Mouse (Mus musculus) liver, adult (tissue): ENCODE results near the gene Myo10.

Experiments
- GATA4 ChIP-seq: IDR thresholded peaks from 2 replicates; pipeline ENCODE4 v1.6.1; 2014; ENCODE audit warnings: mild to moderate bottlenecking, low read length; ENCODE audit not compliant: insufficient replicate concordance

Myo10 gene

DNA sequence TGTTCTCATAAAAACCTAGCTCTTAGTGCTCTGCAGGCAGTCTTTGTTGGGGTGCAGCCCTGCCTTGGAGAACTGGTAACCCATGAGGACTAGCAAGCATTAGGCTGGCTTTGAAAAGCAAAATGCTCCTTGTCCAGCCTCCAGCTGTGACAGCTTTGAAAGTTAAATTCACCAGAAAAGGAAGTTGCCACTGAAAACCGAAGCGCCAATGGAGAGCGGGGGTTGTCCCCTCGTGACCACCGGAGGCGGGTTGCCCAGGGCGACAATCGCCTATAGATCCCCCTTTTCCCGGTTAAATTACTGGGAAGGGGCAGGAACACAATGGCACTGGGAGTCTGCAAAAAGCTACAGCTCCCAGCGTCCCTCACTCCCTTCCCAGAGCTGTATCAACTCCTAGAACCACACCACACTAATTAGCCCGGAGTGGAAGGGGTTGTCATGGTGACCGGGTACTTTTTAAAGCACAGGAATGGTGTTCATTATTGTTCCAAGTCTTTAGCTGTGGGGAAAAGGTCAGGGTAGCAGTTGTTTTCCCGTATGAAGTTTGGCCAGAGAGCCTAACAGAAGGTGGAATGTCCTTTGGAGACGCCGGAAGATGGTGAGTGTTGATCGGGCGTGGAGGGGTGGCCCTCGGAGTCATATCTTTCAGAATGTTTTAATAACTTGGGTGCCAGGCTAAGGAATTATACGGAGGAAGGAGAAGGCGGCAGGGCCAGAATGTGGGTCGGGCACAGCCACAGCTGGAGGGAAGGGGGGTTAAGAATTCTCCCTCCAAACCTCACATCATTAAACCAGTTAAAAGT lies 151.6 kb downstream of the Myo10 start:
- TF ChIP-seq GATA4 = no peak

DNA sequence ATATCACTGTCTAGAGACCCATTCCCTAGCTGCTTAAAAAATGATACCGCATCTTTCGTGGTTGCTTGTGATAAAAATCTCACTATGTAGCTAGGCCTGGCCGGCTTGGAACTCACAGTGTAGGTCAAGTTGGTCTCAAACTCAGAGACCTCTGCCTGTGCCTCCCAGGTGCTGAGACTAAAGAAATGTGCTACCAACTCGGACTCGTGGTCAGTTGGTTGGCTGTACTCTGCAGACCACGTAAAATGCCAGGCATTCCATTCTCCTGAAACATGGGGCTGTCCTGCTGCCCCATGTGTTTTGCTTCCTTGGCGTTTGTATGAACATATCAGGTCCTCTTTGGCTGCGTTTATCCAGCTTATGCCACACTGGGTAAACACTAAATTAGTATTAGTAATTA lies 156.6 kb downstream of the Myo10 start:
- TF ChIP-seq GATA4 = no peak

DNA sequence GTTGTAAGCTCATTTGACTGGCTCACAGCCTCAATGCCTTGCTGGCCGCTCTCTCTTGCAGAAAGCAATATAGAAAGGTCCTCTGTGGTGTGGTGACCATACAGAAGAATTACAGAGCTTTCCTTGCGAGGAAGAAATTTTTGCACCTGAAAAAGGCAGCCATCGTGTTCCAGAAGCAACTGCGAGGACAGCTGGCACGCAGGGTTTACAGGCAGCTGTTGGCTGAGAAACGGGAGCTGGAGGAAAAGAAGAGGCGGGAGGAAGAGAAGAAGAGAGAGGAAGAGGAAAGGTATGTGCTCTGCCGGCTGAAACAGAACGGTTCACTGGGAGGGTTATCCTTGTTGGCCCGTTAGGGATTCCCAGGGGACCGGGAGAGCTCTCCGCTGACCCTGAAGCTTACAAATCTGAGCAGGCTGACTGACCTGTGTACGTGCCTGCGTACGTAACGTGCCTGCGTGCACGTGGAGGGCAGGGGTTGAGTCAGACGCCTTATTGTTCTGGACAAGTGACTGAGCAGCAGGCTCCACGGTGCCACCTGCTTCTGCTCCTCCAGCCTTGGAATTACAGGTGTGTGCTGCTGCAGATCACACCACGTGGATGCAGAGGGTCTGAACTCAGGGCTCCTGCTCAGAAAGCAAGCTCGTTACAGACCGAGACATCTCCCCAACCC lies 157.3 kb downstream of the Myo10 start:
- TF ChIP-seq GATA4 = no peak

DNA sequence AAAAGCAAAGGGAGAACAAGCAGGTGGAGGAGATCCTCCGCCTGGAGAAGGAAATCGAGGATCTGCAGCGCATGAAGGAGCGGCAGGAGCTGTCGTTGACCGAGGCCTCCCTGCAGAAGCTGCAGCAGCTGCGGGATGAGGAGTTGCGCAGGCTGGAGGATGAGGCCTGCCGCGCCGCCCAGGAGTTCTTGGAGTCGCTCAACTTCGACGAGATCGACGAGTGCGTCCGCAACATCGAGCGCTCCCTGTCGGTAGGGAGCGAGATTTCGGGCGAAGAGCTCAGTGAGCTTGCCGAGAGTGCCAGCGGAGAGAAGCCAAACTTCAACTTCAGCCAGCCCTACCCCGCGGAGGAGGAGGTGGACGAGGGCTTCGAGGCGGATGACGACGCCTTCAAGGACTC lies 158.7 kb downstream of the Myo10 start:
- no peak for TF ChIP-seq GATA4

DNA sequence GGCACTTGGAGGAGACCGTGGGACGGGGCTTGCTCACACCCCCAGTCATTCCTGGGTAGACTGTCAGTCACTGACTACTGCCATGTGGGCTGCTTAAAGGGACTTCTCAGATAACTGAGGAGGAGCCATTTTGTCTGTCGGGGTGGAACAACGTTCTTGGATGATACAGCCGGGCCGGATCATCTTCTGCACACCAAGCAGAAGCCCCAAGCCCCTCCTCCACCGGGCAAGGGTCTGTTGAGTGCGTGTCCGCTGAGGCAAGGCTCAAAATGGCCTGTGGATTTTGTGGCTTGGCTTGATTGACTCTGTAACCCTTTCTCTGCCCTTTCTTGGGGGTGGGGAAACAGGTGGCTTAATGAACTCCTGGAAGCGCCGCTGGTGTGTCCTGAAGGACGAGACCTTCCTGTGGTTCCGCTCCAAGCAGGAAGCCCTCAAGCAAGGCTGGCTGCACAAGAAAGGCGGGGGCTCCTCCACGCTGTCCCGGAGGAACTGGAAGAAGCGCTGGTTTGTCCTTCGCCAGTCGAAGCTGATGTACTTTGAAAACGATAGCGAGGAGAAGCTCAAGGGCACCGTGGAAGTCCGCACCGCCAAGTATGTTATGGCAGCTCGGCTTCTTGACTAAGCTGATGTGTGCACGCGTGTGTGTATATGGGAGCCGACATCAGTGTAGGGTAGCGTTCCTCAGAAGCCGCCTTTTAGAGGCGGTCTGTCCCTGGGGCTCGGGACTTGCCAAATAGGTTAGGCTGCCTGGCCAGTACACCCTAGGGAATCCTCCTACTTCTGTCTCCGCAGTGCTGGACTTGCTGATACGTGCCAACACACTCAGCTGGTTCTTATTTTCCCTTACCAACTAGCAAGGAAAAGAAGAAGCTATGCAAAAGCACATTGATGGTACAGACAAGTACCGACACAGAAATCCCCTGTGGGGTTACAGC lies 163.4 kb downstream of the Myo10 start:
- no peak for TF ChIP-seq GATA4

DNA sequence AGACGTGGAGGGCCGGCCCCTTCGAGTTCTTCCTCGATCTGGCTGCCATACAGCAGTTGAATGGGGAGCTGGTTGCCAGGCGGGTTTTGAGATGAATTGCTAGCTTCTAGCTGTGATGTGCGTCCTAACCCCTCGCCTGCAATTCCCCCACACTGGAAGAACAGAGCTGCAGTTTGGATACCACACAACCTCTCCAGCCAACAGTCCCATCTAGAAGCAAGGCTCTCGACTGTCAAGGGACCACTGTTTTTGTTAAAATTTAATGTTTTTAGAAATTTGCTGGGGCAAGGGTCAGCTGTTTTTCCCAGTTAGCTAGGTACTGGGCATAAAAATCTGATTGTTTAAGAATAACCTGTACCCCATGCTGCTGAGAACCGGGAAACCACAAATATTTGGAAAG lies 165.1 kb downstream of the Myo10 start:
- no peak for TF ChIP-seq GATA4

DNA sequence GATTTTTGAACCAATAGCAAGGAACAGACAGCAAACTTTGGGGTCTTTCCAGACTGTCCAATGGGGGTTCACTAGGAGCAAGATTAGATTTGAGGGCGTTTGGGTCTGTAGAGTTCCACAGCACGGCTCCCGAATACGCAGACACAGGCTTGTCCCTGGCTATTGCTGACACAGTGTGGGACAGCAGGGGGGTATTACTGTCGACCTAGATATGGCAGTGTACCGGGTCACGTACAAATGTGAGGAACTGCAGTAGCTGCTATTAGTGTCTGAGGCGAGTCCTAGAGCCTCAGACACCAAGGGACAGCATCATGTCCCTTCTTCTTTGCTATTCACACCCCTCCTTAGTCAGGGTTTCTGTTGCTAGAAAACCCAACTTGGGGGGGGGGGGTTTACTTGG lies 165.6 kb downstream of the Myo10 start:
- no peak for TF ChIP-seq GATA4

DNA sequence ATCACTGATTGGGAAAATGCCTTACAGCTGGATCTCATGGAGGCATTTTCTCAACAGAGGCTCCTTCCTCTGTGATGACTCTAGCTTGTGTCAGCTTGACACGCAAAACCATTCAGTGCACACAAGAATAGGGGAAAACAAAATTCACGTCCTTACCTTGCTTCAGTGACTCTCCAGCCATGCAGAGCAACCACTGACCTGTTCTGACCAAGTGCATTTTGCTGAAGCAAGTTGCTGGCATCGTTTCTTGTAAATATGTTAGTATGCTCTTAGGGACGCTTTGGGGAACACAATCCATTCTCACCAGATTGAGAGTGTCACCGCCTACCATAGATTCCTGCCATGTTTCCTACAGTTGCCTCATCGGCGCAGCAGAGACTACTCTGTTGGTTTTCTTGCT lies 166.2 kb downstream of the Myo10 start:
- no peak for TF ChIP-seq GATA4

DNA sequence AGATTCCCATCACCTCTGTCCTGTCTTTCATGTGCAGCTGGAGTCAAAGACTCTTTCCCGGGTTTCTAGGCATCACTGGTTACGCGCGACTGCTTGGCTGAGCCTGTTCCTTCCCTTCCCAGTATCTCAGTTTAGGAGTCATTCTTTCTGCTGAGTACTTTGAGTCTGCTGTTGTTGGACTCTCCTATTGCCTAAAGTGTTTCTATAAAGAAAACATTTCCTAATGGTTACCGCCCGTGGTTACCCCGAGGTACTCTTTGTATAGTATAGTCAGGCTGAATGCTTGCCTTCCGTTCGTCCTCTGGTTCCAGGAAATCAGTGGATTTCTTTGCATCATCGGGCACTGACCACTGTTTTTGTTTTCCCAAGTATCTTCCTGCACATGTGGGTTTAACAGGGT lies 166.9 kb downstream of the Myo10 start:
- TF ChIP-seq GATA4 = no peak

DNA sequence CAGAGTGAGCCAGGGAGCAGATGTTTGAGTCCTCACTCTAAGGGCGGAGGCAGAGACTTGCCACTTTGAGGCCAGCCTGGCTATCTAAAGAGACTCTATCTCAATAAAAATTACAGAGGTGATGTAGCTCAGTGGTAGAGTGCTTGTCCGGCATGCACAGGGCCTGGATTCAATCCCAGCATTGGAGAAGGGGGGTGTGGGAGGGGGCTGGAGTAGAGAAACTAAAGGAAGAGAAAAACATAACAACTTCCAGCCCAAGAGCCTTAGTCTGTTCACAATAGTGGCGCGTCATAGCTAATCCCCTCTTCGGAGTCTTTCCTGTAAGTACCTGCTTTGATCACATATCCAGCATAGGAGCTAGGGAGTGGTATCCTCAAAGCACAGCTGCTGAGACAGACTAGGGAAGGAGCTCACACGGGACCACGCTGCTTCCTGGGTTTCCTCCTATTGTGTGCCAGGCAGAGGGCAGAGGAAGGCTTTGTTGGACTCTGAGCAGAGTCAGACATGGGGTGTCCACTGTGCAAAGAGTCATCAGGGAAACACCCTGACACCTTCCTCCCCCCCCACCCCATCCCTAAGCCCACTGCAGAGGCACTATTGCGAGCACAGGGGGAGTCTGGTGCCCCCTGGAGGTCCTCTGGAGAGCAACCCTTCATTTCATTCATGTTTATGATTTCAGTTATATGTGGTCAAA lies 169.5 kb downstream of the Myo10 start:
- no peak for TF ChIP-seq GATA4

DNA sequence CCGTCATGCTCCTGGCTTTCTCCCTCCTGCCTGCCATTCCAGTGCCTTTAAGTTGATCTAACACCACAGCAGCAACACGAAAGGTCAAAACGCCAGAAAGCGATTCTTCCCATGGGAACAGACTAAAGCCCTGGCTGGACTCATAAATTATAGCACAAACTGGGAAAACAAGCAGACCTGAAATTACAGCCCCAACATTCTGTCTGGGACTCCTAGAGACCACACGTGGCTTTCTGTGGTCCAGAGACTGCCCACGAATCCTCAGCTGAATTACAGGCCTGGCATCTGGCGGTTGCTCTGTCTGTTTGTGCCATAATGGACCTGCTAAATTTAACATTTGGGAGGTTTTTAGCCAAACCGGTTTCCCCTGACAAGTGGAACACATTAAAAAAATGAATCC lies 171.8 kb downstream of the Myo10 start:
- no peak for TF ChIP-seq GATA4

DNA sequence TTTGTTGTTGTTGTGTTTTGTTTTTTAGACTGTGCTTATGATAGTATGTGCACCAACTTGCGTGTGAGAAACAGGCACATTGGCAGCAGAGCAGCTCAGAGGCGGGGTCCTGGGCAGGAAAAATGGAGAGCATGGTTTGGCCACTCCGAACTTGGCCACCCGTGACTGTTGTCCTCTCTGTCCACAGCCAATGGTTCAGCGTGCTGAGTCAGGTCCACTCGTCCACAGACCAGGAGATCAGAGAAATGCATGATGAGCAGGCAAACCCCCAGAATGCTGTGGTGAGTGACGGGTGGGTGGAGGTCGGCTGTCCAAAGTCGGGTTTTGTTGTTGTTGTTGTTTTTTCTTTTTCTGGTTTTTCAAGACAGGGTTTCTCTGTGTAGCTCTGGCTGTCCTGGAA lies 173.2 kb downstream of the Myo10 start:
- no peak for TF ChIP-seq GATA4

DNA sequence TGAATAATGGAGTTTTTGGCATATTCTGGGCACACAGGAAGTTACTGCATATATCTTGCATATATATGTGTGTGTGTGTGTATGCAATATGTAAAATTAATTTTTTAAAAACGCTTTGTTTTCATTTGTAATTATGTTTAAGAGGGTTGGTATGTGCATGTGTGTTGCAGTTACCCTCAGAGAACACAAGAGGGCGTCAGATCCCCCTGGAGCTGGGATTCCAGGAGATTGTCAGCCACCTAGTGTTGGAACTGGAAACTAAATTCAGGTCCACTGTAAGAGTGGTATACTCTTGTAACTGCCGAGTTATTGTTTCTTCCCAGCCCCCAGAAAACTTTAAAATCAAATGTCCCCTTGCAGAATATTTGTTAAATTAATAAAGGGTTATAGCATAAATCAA lies 174.0 kb downstream of the Myo10 start:
- TF ChIP-seq GATA4 = no peak

DNA sequence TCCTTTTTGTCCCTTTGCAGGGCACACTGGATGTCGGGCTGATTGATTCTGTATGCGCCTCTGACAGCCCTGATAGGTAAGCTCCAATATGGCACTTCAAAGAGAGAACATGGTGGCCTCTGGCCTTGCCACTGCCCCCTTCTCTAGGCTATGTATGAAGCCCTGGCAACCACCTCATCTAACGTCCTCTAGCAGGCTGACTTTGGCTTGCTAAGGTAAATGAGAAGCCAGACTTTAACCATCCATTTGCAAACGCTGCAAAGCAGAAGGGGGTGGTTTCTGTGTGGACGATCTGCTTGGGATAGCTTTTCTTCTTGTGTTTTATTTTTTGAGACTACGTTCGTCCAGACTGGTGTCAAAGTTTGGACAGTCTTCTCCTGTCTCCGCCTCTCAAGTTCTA lies 174.9 kb downstream of the Myo10 start:
- no peak for TF ChIP-seq GATA4

DNA sequence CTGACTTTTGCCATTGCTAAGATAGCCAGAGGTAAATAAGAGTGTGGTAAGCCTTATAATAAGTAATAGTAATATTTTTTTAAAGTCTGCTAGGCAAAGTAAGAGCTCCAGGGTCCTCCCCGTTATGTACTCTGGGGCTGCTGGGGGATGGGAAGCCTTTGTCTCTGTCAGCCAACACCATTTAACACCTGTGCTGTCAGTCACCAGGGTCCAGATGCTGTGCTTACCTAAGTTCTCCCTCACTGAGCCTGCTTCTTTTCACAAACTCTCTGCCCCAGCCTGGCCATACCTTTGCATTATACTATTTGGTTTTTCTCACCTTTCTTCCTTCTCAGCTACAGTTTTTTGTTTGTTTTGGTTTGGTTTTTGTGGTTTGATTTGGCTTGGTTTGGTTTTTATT lies 175.6 kb downstream of the Myo10 start:
- TF ChIP-seq GATA4 = no peak
